Comparison of ENCODE assay signal across 8 mouse cellular contexts in the genomic region with DNA sequence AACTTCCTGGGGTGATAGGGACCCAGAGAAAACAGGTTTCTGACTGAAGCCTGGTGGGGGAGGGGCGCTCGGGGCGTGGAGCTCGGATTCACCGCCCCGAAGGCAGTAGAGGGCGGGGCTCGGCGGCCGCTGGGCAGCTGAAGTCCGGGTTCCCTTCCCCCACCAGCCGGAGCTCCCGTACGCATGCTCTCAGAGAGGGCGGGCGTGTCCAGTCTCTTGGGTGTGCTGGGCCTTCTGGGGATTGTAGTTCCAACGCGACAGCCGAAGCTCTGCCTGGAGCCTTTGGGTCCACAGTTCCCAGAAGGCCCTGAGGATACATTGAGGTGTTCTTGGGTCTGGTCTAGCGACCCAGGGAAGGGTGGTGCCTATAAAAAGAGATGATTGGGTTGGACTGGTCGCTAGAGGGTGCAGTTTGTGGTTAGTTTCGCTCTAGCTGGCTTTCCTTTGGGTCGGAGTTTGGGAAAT. TPM values are rescaled to one million over a fixed set of nuclear protein-coding genes. Genes with fewer than 3 reads are reported as not detected.
DNase-seq lines count a peak whose midpoint lies in the region; ATAC-seq lines count a peak whose summit lies in the region.

No protein-coding gene starts in this region.

- under 1% methylated on average over 23 of the region's 23 CpGs for WGBS in hindbrain, embryonic 13.5 days

- peak overlapping the region; percentile 86 for H3K27ac ChIP-seq in hindbrain, embryonic 13.5 days

- peak overlapping the region; percentile 56 for H3K4me3 ChIP-seq in hindbrain, embryonic 13.5 days

- H3K4me1 ChIP-seq in hindbrain, embryonic 13.5 days (replicated peaks): peaks cover 11% of the 10 kb centered on the region

- ATAC-seq in hindbrain, embryonic 13.5 days (ENCODE audit: low FRiP score): peak; percentile 90

- H3K9ac ChIP-seq in hindbrain, embryonic 13.5 days: peak overlapping the region; percentile 67

- peak; percentile 99 for DNase-seq in NIH3T3 (ENCODE audit: low read depth)
- DNase-seq in cerebellum, postnatal 10 days: peak; percentile 99
- DNase-seq in frontal cortex, postnatal 10 days (ENCODE audit: low spot score in 2 of 2): peak; percentile 96
- peak; percentile 80 to 92 for DNase-seq in layer of hippocampus, postnatal 25 days (ENCODE audit: extremely low spot score in 1 of 2, low spot score in 1 of 2)
- DNase-seq in lung, postnatal 25 days (ENCODE audit: low spot score): peak; percentile 99
- peak; percentile 98 for DNase-seq in retina, embryonic 14.5 days (ENCODE audit: low spot score)
- peak; percentile 92 for DNase-seq in thymus, postnatal 4 days

- no peaks in the 10 kb centered on the region for H3K27me3 ChIP-seq in hindbrain, embryonic 13.5 days

- H3K9me3 ChIP-seq in hindbrain, embryonic 13.5 days: no peaks in the 10 kb centered on the region

- H3K4me2 ChIP-seq in hindbrain, embryonic 13.5 days: peak overlapping the region; percentile 69

- peaks cover 11% of the 10 kb centered on the region; the same call in 1 of the 2 replicates for H3K36me3 ChIP-seq in hindbrain, embryonic 13.5 days

RNA-seq across cellular contexts. Expression of a gene that starts 1.0 kb away (rescaled TPM):
- polyA plus RNA-seq in hindbrain, embryonic 13.5 days (2015; fragmentation: Nextera tagmentation; extraction: Ambion mirVana): 13.0 and 13.4 TPM in 2 replicates
- total RNA-seq in layer of hippocampus, postnatal 25 days (2021): 1 to 10 TPM; 3.3 to 3.9 TPM

RNA-seq across cellular contexts. Expression of a gene that starts 12.2 kb away (rescaled TPM):
- 10.7 and 11.8 TPM in 2 replicates for polyA plus RNA-seq in hindbrain, embryonic 13.5 days (2015; fragmentation: Nextera tagmentation; extraction: Ambion mirVana)
- 1 to 10 TPM; 7.0 to 7.3 TPM for total RNA-seq in layer of hippocampus, postnatal 25 days (2021)

RNA-seq across cellular contexts. Expression of a gene that starts 24.6 kb away (rescaled TPM):
- 1.4 and 1.5 TPM in 2 replicates for polyA plus RNA-seq in hindbrain, embryonic 13.5 days (2015; fragmentation: Nextera tagmentation; extraction: Ambion mirVana)
- total RNA-seq in layer of hippocampus, postnatal 25 days (2021): under 1 TPM; 0.32 to 0.38 TPM

RNA-seq across cellular contexts. Expression of a gene that starts 26.7 kb away (rescaled TPM):
- 18.7 and 19.3 TPM in 2 replicates for polyA plus RNA-seq in hindbrain, embryonic 13.5 days (2015; fragmentation: Nextera tagmentation; extraction: Ambion mirVana)
- total RNA-seq in layer of hippocampus, postnatal 25 days (2021): 10 to 100 TPM; 16.1 to 22.6 TPM

RNA-seq across cellular contexts. Expression of a gene that starts 27.0 kb away (rescaled TPM):
- 2.2 and 2.6 TPM in 2 replicates for polyA plus RNA-seq in hindbrain, embryonic 13.5 days (2015; fragmentation: Nextera tagmentation; extraction: Ambion mirVana)
- 100 to 1,000 TPM; 121 to 142 TPM for total RNA-seq in layer of hippocampus, postnatal 25 days (2021)

Comparison
In these comparisons a context has a peak if more than half of its experiments do, and no peak if none do; other contexts are left out.
1. Peak in every context shown above with its lines: DNase-seq, ATAC-seq, H3K4me3 ChIP-seq and H3K27ac ChIP-seq.